Mouse (Mus musculus): ENCODE data around the gene Focad.

DNA sequence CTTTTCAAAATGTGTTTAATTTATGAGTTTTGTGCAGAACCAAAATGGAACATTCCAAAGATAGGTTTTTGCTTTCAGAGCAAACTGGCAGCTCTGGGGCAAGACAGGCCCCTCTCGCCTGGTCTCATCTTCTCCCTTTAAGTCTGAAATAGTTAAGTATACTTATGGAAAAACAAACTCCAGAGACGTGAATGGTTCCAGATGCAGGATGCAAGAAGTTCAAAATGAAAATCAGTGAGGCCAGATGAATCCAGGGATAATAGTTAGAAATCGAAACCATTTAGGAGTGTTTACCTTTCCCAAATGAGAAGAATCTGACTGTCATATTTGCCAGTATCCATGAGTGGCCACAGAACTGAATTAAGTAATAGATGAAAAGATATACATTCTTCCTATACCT lies 342.7 kb downstream of the Focad start:
- TF ChIP-seq CTCF (IDR thresholded peaks at IDR 0.05; ENCODE audit: control insufficient read depth, insufficient read depth, insufficient read length) = no peak
- TF ChIP-seq FOSL1 (IDR thresholded peaks at IDR 0.05; ENCODE audit: insufficient read depth, low read length, poor library complexity, severe bottlenecking) = no peak
